Mouse (Mus musculus) ES-Bruce4 (cell line): ENCODE measurements around the gene Ccm2l.

Source experiments
- CTCF ChIP-seq: IDR thresholded peaks from one replicate; pipeline ENCODE4 v1.8.1; 2011; ENCODE audit warnings: low read depth, low read length
- EP300 ChIP-seq: IDR thresholded peaks from 2 replicates; pipeline ENCODE4 v1.6.1; 2011; ENCODE audit warnings: low read depth, low read length; ENCODE audit not compliant: insufficient read depth

- TF ChIP-seq CTCF (no peak), EP300 (no peak)
Observed at GRCm38 (mm10) chr2:153051095-153051494, 14.7 kb upstream of the Ccm2l start.
